Comparison of ENCODE assay signal across 8 mouse cellular contexts in genomic region chr1:135700605-135701004, GRCm38 (mm10). TPM values are rescaled to one million over a fixed set of nuclear protein-coding genes. Genes with fewer than 3 reads are reported as not detected.
DNase-seq lines count a peak whose midpoint lies in the region; ATAC-seq and TF ChIP-seq lines count a peak whose summit lies in the region.

No protein-coding gene starts in this region.

- ATAC-seq in cerebellum, adult (ENCODE audit: insufficient number of reproducible peaks, low FRiP score, low TSS enrichment) = peak; percentile 77; the same call in 1 of the 2 replicates
- peak; percentile 60 for ATAC-seq in frontal cortex, adult (ENCODE audit: low TSS enrichment)
- ATAC-seq in intestine, embryonic 15.5 days = peak; percentile 40; the same call in 1 of the 2 replicates
- ATAC-seq in limb, embryonic 11.5 days (ENCODE audit: insufficient number of reproducible peaks, low FRiP score, low TSS enrichment, low read depth) = no peak
- ATAC-seq in midbrain, embryonic 14.5 days (ENCODE audit: low FRiP score, low TSS enrichment) = peak; percentile 64; the same call in 1 of the 2 replicates

- no peaks in the 10 kb centered on the region for H3K4me1 ChIP-seq in cerebellum, adult 2 months (ENCODE audit: control insufficient read depth, insufficient read depth, low read length)
- H3K4me1 ChIP-seq in intestine, embryonic 15.5 days (replicated peaks) = peaks cover 17% of the 10 kb centered on the region
- H3K4me1 ChIP-seq in limb, embryonic 11.5 days (ENCODE audit: control insufficient read depth, insufficient read depth, low read length) = peaks cover 19% of the 10 kb centered on the region
- H3K4me1 ChIP-seq in midbrain, embryonic 14.5 days (ENCODE audit: control insufficient read depth, insufficient read depth, low read length) = peaks cover 10% of the 10 kb centered on the region

- WGBS in cerebellum, adult 2 months = 1% methylated on average over 7 of the region's 7 CpGs
- WGBS in intestine, embryonic 15.5 days = 2% methylated on average over 7 of the region's 7 CpGs
- 2% methylated on average over 7 of the region's 7 CpGs for WGBS in limb, embryonic 11.5 days
- under 1% methylated on average over 7 of the region's 7 CpGs for WGBS in midbrain, embryonic 14.5 days

- no peak for TF ChIP-seq POLR2A in cerebellum, adult 2 months (IDR thresholded peaks at IDR 0.05; ENCODE audit: borderline replicate concordance, insufficient read depth, low read length)

- H3K9ac ChIP-seq in intestine, embryonic 15.5 days = no peak overlapping the region
- no peak overlapping the region for H3K9ac ChIP-seq in limb, embryonic 11.5 days (ENCODE audit: low read length)
- no peak overlapping the region for H3K9ac ChIP-seq in midbrain, embryonic 14.5 days (replicated peaks; ENCODE audit: low read length)

- H3K36me3 ChIP-seq in intestine, embryonic 15.5 days = no peaks in the 10 kb centered on the region
- H3K36me3 ChIP-seq in limb, embryonic 11.5 days (ENCODE audit: control insufficient read depth, insufficient read depth, low read length) = no peaks in the 10 kb centered on the region
- H3K36me3 ChIP-seq in midbrain, embryonic 14.5 days (ENCODE audit: control insufficient read depth, insufficient read depth, low read length) = no peaks in the 10 kb centered on the region

- no peaks in the 10 kb centered on the region for H3K9me3 ChIP-seq in intestine, embryonic 15.5 days
- H3K9me3 ChIP-seq in limb, embryonic 11.5 days (ENCODE audit: control insufficient read depth, low read length) = no peaks in the 10 kb centered on the region
- no peaks in the 10 kb centered on the region for H3K9me3 ChIP-seq in midbrain, embryonic 14.5 days (ENCODE audit: control insufficient read depth, low read length)

- no peak overlapping the region for H3K4me3 ChIP-seq in cerebellum, adult 2 months (replicated peaks; ENCODE audit: insufficient read depth, low read depth, low read length)
- H3K4me3 ChIP-seq in intestine, embryonic 15.5 days (replicated peaks) = no peak overlapping the region
- no peak overlapping the region for H3K4me3 ChIP-seq in limb, embryonic 11.5 days (ENCODE audit: low read depth, low read length)
- no peak overlapping the region for H3K4me3 ChIP-seq in midbrain, embryonic 14.5 days (replicated peaks; ENCODE audit: low read depth, low read length)

- no peak for DNase-seq in cerebellum, adult 11-12 months
- DNase-seq in cerebellum, adult 2 months = peak; percentile 51 to 72
- DNase-seq in limb, embryonic 11.5 days (ENCODE audit: low spot score) = peak; percentile 92
- DNase-seq in midbrain, embryonic 14.5 days = peak; percentile 95
- DNase-seq in spleen, postnatal 10 days (ENCODE audit: low spot score in 2 of 2) = peak; percentile 70 to 86

- H3K27ac ChIP-seq in cerebellum, adult 2 months (ENCODE audit: insufficient read depth, low read length) = no peak overlapping the region
- no peak overlapping the region for H3K27ac ChIP-seq in intestine, embryonic 15.5 days
- H3K27ac ChIP-seq in limb, embryonic 11.5 days (replicated peaks; ENCODE audit: low read depth, low read length) = no peak overlapping the region
- no peak overlapping the region for H3K27ac ChIP-seq in midbrain, embryonic 14.5 days (replicated peaks; ENCODE audit: low read depth, low read length)

- TF ChIP-seq CTCF in cerebellum, adult 2 months (IDR thresholded peaks at IDR 0.05; ENCODE audit: borderline replicate concordance, insufficient read depth, low read depth, low read length) = peak; percentile 81

- no peaks in the 10 kb centered on the region for H3K27me3 ChIP-seq in cerebellum, adult 2 months (ENCODE audit: control insufficient read depth, insufficient read depth, low read length)
- H3K27me3 ChIP-seq in intestine, embryonic 15.5 days (replicated peaks) = peaks cover 2% of the 10 kb centered on the region; the same call in 1 of the 2 replicates
- no peaks in the 10 kb centered on the region for H3K27me3 ChIP-seq in limb, embryonic 11.5 days (ENCODE audit: control insufficient read depth, insufficient read depth, low read length)
- H3K27me3 ChIP-seq in midbrain, embryonic 14.5 days (ENCODE audit: control insufficient read depth, insufficient read depth, low read length) = 0 out of 2 replicates have a peak, but pooled peaks cover 3% of the 10 kb centered on the region

- no peak overlapping the region for H3K4me2 ChIP-seq in intestine, embryonic 15.5 days (replicated peaks)
- H3K4me2 ChIP-seq in limb, embryonic 11.5 days (ENCODE audit: low read depth, severe bottlenecking) = no peak overlapping the region
- H3K4me2 ChIP-seq in midbrain, embryonic 14.5 days (ENCODE audit: low read length) = no peak overlapping the region

RNA-seq across cellular contexts. Expression of gene Csrp1, which starts 19.3 kb away (rescaled TPM):
- 364 and 434 TPM in 2 replicates for polyA plus RNA-seq in cerebellum, adult 2 months (2012; rRNA removed)
- polyA plus RNA-seq in intestine, embryonic 15.5 days (2015; fragmentation: Nextera tagmentation; extraction: Ambion mirVana) = 203 and 215 TPM in 2 replicates
- 50.5 and 51.2 TPM in 2 replicates for polyA plus RNA-seq in limb, embryonic 11.5 days (2014; fragmentation: Nextera tagmentation; extraction: Ambion mirVana)
- polyA plus RNA-seq in midbrain, embryonic 14.5 days (2014; fragmentation: Nextera tagmentation; extraction: Ambion mirVana) = 13.2 and 16.1 TPM in 2 replicates
